33 mouse cellular contexts compared by ENCODE assay signal in the genomic region with DNA sequence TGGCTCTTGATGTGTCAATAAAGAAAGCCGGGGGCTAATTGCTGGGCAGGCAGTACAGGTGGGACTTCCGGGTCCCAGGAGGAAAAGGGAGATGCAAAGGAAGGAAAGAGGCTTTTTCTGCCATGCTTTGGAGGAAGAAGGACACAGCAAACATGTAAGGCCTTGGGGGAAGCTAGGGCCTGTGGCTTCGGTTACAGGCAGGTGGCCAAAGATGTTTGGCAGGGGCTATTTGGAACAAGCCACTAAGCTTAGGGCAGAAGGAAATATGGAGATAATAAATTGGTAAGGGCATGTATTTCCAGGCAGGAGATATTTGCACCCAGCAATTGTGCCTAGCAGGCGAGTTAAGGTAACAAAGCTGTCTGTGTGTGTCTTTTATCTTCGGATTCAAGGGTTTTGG. TPM values are rescaled to one million over a fixed set of nuclear protein-coding genes. Genes with fewer than 3 reads are reported as not detected.
DNase-seq lines count a peak whose midpoint lies in the region; ATAC-seq lines count a peak whose summit lies in the region.
"Had no signal": no experiment of that assay in that cellular context is flagged by ENCODE, and none has a peak within 500 bp of the region (broad histone marks: within the 10 kb centered on the region; RNA-seq: fewer than 3 reads in every experiment).

No protein-coding gene starts in this region.

- intact Hi-C loops in heart, postnatal 10 days (cut with DNase I): no loop called here
- intact Hi-C loops in left cerebral cortex, postnatal 4 days (cut with DNase I): no loop called here

- peak; percentile 24 for DNase-seq in adrenal gland, postnatal 25 days
- no peak for DNase-seq in adrenal gland, adult 8-10 months
- DNase-seq in heart, postnatal 10 days: peak; percentile 44 to 47
- peak; percentile 84 for DNase-seq in left cerebral cortex, postnatal 4 days
- DNase-seq in left cerebral cortex, adult 9 months (ENCODE audit: low spot score in 2 of 2): no peak
- peak; percentile 21 for DNase-seq in 3134 (ENCODE audit: extremely low read depth, insufficient read length, low spot score)
- DNase-seq in kidney, adult 11 months: no peak
- DNase-seq: B cell, adult 2 months; cerebellum, adult 8-10 months; gastrocnemius, postnatal 14 days; kidney, adult 9 months; kidney, postnatal 14 days; layer of hippocampus, postnatal 36 days; lung, postnatal 4 days; thymus, adult 2 months; thymus, postnatal 4 days had no signal

- no peak overlapping the region for H3K27ac ChIP-seq in heart, embryonic 12.5 days (ENCODE audit: poor library complexity, severe bottlenecking)
- H3K27ac ChIP-seq: embryonic facial prominence, embryonic 15.5 days; hindbrain, embryonic 12.5 days; intestine, embryonic 15.5 days; layer of hippocampus, adult 2 months; limb, embryonic 13.5 days; liver, embryonic 15.5 days; midbrain, embryonic 15.5 days; neural tube, embryonic 12.5 days; stomach, postnatal 0 days had no signal

- H3K4me2 ChIP-seq in heart, embryonic 12.5 days: no peak overlapping the region
- H3K4me2 ChIP-seq: embryonic facial prominence, embryonic 15.5 days; hindbrain, embryonic 12.5 days; intestine, embryonic 15.5 days; limb, embryonic 13.5 days; liver, embryonic 15.5 days; midbrain, embryonic 15.5 days; neural tube, embryonic 12.5 days had no signal

- H3K36me3 ChIP-seq in heart, embryonic 12.5 days: no peaks in the 10 kb centered on the region
- H3K36me3 ChIP-seq: embryonic facial prominence, embryonic 15.5 days; hindbrain, embryonic 12.5 days; intestine, embryonic 15.5 days; limb, embryonic 13.5 days; midbrain, embryonic 15.5 days; neural tube, embryonic 12.5 days had no signal

- WGBS in heart, embryonic 12.5 days: 81% methylated on average over 5 of the region's 5 CpGs

- 0 out of 2 replicates have a peak, but pooled peaks cover 3% of the 10 kb centered on the region for H3K27me3 ChIP-seq in heart, embryonic 12.5 days (replicated peaks)
- H3K27me3 ChIP-seq: CH12.LX; embryonic facial prominence, embryonic 15.5 days; hindbrain, embryonic 12.5 days; intestine, embryonic 15.5 days; limb, embryonic 13.5 days; liver, embryonic 15.5 days; midbrain, embryonic 15.5 days; neural tube, embryonic 12.5 days had no signal

- no peak for ATAC-seq in heart, embryonic 12.5 days (ENCODE audit: insufficient number of reproducible peaks, low FRiP score)
- ATAC-seq: forebrain, embryonic 14.5 days; intestine, embryonic 15.5 days; midbrain, embryonic 15.5 days; Patski had no signal

- H3K9me3 ChIP-seq in heart, embryonic 12.5 days (replicated peaks): 0 out of 2 replicates have a peak, but pooled peaks cover 4% of the 10 kb centered on the region
- H3K9me3 ChIP-seq: embryonic facial prominence, embryonic 15.5 days; hindbrain, embryonic 12.5 days; intestine, embryonic 15.5 days; limb, embryonic 13.5 days; liver, embryonic 15.5 days; midbrain, embryonic 15.5 days; neural tube, embryonic 12.5 days had no signal

- H3K4me1 ChIP-seq in heart, embryonic 12.5 days (replicated peaks): peaks cover 7% of the 10 kb centered on the region
- H3K4me1 ChIP-seq: embryonic facial prominence, embryonic 15.5 days; hindbrain, embryonic 12.5 days; intestine, embryonic 15.5 days; limb, embryonic 13.5 days; liver, embryonic 15.5 days; midbrain, embryonic 15.5 days; neural tube, embryonic 12.5 days had no signal

- H3K9ac ChIP-seq in heart, embryonic 12.5 days: no peak overlapping the region
- H3K9ac ChIP-seq: embryonic facial prominence, embryonic 15.5 days; hindbrain, embryonic 12.5 days; intestine, embryonic 15.5 days; limb, embryonic 13.5 days; liver, embryonic 15.5 days; midbrain, embryonic 15.5 days; neural tube, embryonic 12.5 days had no signal

- H3K4me3 ChIP-seq in heart, embryonic 12.5 days: no peak overlapping the region
- H3K4me3 ChIP-seq: embryonic facial prominence, embryonic 15.5 days; hindbrain, embryonic 12.5 days; intestine, embryonic 15.5 days; layer of hippocampus, adult 2 months; limb, embryonic 13.5 days; liver, embryonic 15.5 days; midbrain, embryonic 15.5 days; neural tube, embryonic 12.5 days had no signal

RNA-seq across cellular contexts. Expression of a gene that starts 22.7 kb away (rescaled TPM):
- 43.2 and 174 TPM in 2 replicates for total RNA-seq in adrenal gland, postnatal 25 days (2021)
- 100 to 1,000 TPM; 104 to 194 (median 130) TPM for total RNA-seq in adrenal gland, adult 8-10 months (2022)
- 10 to 100 TPM; 29.4 to 36.3 TPM for total RNA-seq in heart, postnatal 10 days (2021)
- 35.9 and 80.5 TPM in 2 replicates for polyA plus RNA-seq in heart, embryonic 12.5 days (2016; fragmentation: Nextera tagmentation; extraction: Ambion mirVana)
- total RNA-seq in left cerebral cortex, postnatal 4 days (2021): 10 to 100 TPM in 1 of 2 experiments, 1 to 10 TPM in 1; 6.1 to 11.1 TPM
- total RNA-seq: CH12.LX had no signal
- polyA plus RNA-seq: Patski had no signal

RNA-seq across cellular contexts. Expression of a gene that starts 22.8 kb away (rescaled TPM):
- 9.4 and 18.8 TPM in 2 replicates for total RNA-seq in adrenal gland, postnatal 25 days (2021)
- total RNA-seq in adrenal gland, adult 8-10 months (2022): 10 to 100 TPM; 14.1 to 20.5 (median 17.7) TPM
- total RNA-seq in heart, postnatal 10 days (2021): 1 to 10 TPM; 6.2 to 7.6 TPM
- polyA plus RNA-seq in heart, embryonic 12.5 days (2016; fragmentation: Nextera tagmentation; extraction: Ambion mirVana): 7.0 TPM in 2 replicates
- total RNA-seq in left cerebral cortex, postnatal 4 days (2021): 1 to 10 TPM; 2.6 to 3.0 TPM
- total RNA-seq: CH12.LX; common myeloid progenitor, adult 5-6 weeks; G1E; megakaryocyte-erythroid progenitor cell, adult 5-6 weeks had no signal
- polyA plus RNA-seq: frontal cortex, adult 2 months; G1E; midbrain, embryonic 15.5 days; Patski; thymus, adult 2 months had no signal

RNA-seq across cellular contexts. Expression of a gene that starts 51.0 kb away (rescaled TPM):
- 40.8 and 43.5 TPM in 2 replicates for total RNA-seq in adrenal gland, postnatal 25 days (2021)
- total RNA-seq in adrenal gland, adult 8-10 months (2022): 10 to 100 TPM; 38.6 to 47.5 (median 43.1) TPM
- 10 to 100 TPM; 18.8 to 22.2 TPM for total RNA-seq in heart, postnatal 10 days (2021)
- polyA plus RNA-seq in heart, embryonic 12.5 days (2016; fragmentation: Nextera tagmentation; extraction: Ambion mirVana): 44.1 and 45.6 TPM in 2 replicates
- total RNA-seq in left cerebral cortex, postnatal 4 days (2021): 10 to 100 TPM; 21.8 to 24.4 TPM

RNA-seq across cellular contexts. Expression of a gene that starts 52.0 kb away (rescaled TPM):
- 0.82 and 4.6 TPM in 2 replicates for total RNA-seq in adrenal gland, postnatal 25 days (2021)
- total RNA-seq in adrenal gland, adult 8-10 months (2022): 1 to 10 TPM in 2 of 4 experiments, under 1 TPM in 1, not detected in 1; 0.56 to 1.6 (median 1.3) TPM
- total RNA-seq in heart, postnatal 10 days (2021): under 1 TPM; 0.27 to 0.50 TPM
- polyA plus RNA-seq in heart, embryonic 12.5 days (2016; fragmentation: Nextera tagmentation; extraction: Ambion mirVana): 7.6 and 8.1 TPM in 2 replicates
- under 1 TPM in 1 of 2 experiments, not detected in 1; 0.56 TPM for total RNA-seq in left cerebral cortex, postnatal 4 days (2021)

RNA-seq across cellular contexts. Expression of a gene that starts 52.1 kb away (rescaled TPM):
- 34.1 and 40.1 TPM in 2 replicates for total RNA-seq in adrenal gland, postnatal 25 days (2021)
- total RNA-seq in adrenal gland, adult 8-10 months (2022): 10 to 100 TPM; 27.8 to 31.7 (median 29.8) TPM
- total RNA-seq in heart, postnatal 10 days (2021): 10 to 100 TPM; 26.8 to 26.9 TPM
- 59.0 and 64.7 TPM in 2 replicates for polyA plus RNA-seq in heart, embryonic 12.5 days (2016; fragmentation: Nextera tagmentation; extraction: Ambion mirVana)
- total RNA-seq in left cerebral cortex, postnatal 4 days (2021): 10 to 100 TPM; 33.6 to 35.1 TPM

Comparison
In these comparisons a context has a peak if more than half of its experiments do, and no peak if none do; other contexts are left out.
1. DNase-seq: peak in adrenal gland, postnatal 25 days (single experiment), heart, postnatal 10 days (2 of 2), left cerebral cortex, postnatal 4 days (single experiment) and 3134 (single experiment); none in adrenal gland, adult 8-10 months (single experiment), left cerebral cortex, adult 9 months (0 of 2) and kidney, adult 11 months (single experiment).